Mouse (Mus musculus): ENCODE measurements around the gene Fkbp10. TPM values are rescaled to one million over a fixed set of nuclear protein-coding genes. Genes with fewer than 3 reads are reported as not detected.
A peak's percentile ranks its signal among the peaks of the same experiment; 100 is the strongest.

The Fkbp10 gene
- polyA plus RNA-seq, 3 experiments from 2014 or later = 2.9 TPM; not detected in 2

DNA sequence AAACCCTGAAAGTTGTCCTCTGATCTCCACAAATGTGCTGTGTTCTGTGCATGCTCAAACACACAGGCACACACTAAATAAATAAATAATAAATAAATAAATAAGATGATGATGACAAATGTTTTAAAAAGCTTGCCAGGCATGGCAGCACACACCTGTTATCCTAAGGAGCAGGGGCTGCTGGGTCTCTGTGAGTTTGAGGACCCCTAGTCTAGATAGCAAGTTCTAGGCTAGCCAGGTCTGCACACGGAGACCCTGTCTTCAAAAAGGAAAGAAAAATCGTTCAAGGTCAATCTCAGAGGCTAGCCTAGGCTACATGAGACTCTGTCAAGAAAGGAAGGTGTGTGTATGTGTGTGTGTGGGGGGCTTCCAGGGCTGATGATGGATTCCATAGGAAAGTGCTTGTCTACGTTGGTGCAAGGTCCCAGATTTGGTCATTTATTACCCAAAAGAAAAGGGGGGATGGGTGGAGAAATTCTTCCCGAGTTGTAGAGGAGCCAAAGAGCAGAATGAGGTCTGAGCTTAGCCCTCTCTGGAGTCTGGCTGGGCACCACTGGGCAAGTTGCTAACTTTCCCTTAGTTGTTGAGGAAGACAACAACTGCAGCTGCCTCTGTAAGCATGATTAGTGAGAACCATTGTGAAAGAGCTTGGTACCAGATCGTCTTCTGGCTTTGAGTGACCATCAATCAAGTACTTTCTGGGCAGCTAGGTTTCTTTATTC, 21.0 kb upstream of the Fkbp10 start:
- ATAC-seq = no peak

DNA sequence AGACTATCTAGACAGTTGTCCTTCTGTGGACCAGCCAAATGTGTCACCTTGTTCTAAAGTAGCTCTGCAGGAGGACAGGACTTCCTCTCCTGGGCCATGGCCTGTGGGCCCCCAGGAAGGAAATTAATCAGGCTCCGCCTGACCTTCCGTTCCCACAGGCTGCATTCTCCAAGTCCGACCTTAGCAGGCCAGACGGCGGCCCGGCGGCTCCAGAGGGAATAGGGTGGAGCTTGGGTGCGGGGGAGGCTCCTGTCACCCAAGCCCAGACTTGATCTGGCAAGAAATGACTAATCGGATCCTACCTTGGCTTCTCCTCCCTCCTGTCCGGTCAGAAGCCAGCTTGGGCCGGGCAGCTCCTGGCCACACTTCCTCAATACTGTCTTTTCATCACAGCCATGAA, 20.3 kb upstream of the Fkbp10 start:
- ATAC-seq = no peak

DNA sequence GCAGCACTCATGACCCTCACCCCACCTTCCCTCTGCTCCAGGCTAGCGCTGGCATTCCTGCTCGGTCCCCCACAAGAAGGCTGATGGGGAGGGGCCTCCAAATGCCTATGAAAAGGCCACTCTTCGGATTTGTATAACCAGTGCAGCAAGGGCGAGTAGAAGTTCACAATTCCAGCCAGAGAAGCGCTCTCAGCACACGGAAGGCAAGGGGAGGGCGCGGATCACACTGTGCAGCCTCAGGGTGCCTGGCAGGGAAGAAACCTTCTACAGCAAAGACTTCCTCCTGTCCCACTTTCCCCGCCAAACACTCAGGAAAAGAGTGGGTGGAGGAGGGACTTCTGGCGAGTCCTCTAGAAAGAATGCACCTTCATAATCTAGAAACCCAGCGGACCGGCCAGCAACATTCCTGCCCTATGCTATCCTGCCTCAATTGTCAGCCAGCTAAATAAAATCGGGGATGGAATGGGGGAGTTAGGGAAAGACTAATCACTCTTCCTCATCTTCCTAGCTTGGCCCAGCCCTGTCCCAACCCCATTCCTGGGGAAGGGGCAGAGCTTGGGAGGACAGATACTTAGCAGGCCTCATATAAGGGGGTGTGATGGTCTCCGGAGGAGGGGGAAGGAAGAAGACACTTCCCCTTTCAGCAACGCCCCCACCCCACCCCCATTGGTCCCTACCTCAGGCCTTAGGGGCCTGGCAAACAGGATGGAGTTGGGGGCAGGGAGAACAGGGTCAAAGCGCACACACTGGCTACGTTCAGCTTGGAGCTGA, 19.5 kb upstream of the Fkbp10 start:
- ATAC-seq = no peak

DNA sequence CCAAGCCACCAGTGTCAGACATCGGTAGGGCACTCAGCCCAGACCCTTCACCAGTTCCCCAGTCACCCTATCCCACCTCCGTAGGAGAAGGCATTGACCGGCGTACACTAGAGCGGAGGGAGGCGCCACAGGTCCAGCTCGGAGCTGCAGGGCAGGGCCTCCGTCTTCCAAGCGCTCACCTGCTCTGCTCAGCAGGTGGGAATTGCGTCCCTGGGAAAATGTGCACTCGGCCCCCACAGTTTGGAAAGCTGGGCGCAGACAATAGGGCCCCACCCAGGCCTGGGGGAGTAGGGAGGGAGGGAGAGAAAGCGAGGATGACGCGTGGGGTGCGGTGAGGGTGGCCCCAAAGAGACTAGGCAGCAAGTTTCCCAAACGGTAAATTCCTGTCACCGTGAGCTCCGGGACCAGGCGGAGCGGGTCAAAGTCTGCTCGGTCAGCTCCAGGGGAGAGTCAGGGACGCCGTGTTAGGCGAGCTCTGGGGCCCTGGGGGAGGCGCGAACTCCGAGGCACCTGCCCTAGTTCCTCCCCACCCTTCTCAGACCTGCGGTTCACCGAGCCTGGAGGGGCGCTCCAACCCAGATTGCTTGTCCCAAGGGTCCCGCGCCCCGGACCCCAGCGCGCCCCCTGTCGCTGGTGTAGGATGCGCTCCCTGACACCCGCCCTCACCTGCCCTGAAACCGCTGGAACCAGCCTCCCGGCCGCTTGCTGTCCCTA, 18.5 kb upstream of the Fkbp10 start:
- ATAC-seq = no peak

DNA sequence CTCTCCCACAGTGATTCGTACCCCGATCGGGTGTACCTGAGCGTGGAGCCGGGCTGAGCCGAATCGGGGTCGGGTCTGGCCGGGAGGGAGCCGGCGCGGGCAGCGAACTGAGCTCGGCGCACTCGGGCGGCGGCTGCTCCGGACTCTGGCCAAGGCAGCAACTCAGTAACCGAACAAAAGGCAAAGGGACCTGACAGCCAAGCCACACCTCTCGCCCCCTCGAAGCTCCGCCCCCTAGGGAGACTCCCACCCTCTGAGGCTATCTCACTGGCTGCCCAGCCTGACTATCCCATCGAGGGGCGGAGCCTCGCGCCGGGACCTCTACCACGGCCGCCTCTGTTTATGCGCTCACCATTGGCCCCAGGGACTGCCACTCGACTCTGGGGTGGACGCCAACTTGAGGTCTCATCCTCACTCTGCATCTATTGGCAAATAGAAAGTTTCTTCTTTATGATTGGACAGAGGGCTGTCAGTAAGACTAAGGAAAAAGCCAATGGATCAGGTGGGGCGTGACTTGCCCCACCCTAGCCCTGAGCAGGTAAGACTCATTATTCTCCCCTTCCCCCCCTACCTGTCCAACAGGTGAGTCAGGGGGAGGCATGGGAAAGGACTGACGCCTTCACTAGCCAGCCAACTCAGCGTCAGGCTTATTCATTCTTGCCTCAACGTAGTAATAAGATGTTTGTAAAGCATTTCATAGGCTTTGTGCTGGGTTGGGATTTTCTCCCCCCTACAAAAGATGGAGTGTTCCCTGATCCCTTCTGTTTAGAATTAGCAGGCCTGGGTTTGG, 17.7 kb upstream of the Fkbp10 start, which contains the start of gene Jup:
Gene Jup, minus strand, starts transcription at position 164 of the 790 bp plus-strand sequence.
- peak; percentile 60 for ATAC-seq

DNA sequence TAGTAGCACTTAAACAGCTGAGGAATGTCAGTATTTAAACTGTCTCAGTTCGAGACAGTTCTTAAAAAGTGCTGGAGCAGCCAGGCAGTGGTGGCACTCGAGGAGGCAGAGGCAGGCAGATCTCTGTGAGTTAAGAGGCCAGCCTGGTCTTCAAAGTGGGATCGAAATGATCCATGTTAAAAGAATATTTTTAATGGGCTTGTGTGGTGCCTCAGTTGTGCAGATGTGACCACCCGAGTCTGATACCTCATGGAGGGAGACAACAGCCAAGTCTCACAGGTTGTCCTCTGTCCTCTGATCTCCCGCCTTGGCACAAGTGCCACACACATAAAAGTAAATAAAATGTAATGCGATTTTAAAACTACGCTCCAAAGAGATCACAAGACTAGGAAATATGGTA, 17.0 kb upstream of the Fkbp10 start:
- ATAC-seq = no peak

DNA sequence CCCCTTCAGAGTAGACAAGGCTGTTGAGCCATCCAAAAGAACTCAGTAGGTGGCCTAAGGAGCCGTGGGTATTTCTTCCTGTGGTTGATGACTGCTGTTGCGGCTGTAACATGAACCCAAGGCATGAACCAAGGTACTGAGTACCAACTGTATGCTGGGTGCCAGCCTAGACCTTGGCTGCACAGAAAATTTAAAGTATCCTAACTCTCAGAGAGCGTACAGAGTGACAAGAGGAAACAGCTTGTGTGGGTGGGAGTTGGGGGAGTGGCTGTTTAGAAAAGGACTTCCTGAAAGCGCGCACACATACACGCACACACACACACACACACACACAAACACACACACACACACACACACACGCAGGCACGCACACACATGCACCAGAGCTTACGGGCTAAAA, 16.2 kb upstream of the Fkbp10 start:
- no peak for ATAC-seq

DNA sequence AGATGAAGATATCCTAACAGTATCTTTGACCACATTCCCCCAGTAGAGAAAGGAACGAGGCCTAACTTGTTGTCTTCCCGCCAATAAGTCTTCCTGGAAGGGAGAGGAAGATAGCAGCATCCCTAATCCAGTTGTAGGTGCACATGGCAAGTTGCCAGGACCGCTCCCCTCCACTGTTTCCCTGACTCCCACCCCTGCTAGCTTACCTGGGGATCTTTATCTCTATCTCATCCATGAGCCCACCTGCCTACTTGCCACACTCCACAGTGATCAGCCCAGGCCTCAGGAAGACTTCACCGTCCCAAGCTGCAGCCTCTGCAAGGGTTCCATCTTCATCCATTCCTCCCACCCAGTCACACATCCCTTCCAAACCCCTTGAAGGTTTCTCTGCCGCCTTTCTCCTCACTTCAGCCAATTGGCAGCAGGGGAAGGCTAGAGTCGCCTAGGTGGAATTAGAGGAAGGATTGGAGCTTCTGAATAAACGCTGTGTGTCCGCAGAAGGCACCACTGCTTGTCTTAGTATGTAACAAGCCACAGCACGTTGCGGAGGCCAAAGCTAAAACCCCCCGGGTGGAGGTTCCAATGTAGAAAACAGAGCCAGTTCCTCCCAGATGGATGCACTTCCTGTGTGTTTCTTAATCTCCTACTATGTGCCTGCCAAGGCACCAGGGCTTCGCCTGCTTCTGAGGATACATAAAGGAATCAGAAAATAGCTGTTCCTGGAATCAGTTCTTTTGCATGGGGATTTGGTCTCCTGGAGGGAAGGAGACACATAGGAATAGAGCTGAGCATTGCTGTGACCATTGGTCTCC, 15.6 kb upstream of the Fkbp10 start:
- ATAC-seq = no peak

DNA sequence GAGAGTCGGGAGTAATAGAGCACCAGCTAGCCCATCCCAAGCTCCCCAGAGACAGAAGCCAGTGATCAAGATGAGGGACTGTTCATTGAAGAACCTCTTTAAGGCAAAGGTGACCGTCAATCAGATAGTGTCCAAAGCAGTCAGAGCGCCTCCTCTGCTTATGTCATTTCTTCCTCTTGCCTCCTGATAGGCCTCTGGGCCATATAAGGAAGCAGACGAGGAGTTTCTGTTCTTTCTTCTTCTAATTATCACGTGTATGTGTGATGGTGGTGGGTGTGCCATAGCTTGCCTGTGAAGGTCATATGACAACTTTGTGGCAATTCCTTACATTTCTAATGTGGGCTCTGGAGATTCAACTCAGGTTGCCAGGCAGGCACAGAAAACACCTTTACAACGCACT, 14.7 kb upstream of the Fkbp10 start:
- ATAC-seq = no peak

DNA sequence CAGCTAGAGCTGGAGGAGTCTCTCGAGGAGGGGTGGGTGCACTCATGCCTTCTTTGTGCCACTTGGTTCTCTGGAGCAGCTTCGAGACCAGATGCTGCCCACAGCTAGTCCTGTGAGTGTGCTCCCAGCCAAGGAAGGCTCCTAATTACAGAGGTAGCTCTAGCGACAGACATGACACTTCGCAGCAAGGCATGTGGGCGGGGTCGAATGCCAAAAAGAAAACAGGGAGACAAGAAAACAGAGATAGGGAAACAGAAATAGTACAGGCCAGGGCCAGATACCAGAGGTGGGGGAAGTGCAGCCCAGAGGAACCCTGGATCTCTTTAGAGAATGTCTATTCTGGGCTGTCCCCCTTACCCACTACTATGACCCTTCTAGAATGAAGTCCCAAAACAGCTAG, 13.3 kb upstream of the Fkbp10 start:
- no peak for ATAC-seq

DNA sequence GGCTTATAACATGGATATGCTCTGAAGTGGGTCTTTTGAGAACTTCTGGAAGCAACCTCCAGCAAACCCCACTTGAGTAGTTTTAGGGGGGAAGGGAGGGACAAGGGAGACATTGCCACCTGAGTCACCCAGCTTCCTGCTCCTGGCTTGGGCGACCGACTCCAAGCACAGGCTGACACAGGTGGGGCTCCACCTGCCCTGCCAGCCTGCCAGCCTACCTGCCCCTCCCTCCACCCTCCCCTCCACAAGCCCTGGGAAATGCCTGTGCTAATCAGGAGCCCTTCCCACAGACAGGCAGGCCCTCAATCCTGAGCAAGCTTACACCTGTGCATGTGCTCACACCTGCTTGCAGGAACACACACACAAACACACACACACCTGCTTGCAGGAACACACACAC, 12.8 kb upstream of the Fkbp10 start:
- ATAC-seq = no peak

DNA sequence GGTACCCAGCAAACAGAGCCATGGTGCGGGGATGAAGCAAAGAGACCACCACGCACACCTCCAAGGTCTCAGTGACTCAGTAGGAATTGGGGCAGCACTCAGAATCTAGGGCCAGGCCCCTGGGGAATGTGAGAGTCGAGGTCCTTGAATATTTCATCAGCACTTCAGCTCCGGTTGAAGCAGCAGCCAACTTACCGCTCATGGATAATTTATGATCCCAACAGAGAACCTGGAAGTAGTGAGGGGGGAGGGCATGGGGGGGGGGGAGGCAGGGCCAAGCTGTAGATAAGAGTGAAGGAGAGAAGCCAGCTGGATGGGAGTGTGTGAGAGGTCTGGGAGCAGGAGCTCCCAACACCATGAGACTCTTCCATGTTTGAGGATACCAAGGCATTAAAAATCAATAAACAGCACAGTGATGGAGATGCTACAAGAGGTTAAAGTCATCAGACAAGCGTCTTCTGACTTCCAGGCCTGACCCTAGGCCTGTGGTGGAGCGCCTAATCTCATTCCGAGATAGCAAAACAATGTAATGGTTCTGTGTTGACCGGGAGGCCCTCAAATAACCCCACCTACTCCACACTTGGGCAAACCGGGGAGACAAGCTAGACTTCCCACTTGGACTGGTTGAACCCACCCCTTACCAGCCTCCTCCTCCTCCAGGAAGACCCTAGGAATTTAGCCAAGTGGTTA, 11.9 kb upstream of the Fkbp10 start:
- no peak for ATAC-seq

DNA sequence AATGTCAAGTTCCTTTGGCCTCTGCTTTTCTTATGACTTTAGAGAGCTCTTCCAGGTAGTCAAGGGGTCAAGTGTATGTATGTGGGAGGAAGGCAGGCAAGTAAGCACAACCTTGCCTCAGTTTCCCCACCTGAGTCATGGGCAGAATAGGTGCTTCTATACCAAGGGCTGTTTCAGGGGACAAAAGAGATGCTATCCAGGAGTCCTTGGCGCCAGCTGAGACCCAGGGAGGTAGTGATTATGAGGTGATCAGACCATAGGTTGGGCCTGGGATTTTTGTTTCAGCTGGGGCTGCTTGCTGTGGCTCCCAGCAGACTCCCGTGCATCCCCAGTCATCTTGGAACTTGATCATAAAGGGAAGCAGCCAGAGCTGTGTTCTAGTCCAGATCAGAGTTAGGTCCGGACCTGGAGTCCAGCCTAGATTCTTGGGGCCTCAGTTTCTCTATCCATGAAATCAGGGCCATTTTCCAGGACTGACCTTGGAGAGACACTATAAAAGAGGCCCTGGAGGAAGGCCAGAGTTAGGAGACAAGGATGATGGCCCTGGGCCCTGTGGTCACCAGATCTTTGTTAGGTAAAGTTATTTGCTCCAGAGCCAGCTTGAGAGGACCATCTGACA, 10.9 kb upstream of the Fkbp10 start:
- no peak for ATAC-seq

DNA sequence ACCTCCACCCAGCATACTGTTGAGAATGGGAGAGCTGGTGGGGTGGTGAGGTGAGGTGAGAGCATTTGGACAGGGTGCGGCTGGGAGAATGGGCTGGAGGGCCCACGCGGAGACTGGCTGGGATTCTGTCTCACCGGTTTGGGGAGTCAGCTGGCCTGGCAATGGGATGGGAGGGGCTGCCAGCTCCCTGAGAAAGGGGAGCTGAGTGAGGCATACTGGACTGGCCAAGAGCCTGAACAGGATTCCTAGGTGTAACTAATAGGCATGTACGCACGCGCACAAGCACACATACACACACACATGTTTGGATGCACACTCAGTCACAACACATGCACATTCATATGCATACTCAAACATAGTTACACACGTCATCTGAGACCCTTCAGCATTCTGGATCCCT, 9.2 kb upstream of the Fkbp10 start:
- ATAC-seq = no peak

DNA sequence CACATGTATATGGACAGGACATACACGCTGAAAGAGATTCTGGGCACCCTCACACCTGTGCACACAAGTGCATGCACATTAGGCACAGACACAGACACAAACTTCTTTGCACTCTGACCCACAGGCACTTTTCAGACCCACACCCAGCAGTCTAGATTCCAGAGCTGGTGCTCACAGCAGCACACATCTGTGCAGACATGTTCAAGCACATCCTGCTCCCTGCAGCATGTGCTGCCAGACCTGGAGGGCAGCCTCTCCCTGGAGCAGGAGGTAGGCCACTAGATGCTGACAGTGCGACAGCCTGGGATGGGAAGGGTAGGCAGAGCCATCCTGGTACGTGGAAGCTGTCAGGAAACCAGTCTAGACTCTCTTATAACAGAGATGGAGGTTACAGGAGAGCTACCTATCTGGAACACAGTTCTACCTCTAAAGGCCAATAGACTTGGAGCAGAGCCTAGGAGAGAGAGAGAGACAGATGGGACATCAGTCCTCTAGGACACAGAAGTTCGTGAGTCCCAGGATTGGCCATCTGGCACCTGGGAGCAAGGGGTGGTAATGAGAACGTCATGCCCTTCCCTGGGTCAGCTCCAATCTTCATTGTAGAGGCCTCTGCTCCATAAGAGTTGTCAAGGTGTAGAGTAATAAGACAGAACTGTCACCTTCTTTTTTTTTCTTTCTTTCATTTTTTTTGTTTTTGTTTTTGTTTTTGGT, 8.3 kb upstream of the Fkbp10 start:
- no peak for ATAC-seq

DNA sequence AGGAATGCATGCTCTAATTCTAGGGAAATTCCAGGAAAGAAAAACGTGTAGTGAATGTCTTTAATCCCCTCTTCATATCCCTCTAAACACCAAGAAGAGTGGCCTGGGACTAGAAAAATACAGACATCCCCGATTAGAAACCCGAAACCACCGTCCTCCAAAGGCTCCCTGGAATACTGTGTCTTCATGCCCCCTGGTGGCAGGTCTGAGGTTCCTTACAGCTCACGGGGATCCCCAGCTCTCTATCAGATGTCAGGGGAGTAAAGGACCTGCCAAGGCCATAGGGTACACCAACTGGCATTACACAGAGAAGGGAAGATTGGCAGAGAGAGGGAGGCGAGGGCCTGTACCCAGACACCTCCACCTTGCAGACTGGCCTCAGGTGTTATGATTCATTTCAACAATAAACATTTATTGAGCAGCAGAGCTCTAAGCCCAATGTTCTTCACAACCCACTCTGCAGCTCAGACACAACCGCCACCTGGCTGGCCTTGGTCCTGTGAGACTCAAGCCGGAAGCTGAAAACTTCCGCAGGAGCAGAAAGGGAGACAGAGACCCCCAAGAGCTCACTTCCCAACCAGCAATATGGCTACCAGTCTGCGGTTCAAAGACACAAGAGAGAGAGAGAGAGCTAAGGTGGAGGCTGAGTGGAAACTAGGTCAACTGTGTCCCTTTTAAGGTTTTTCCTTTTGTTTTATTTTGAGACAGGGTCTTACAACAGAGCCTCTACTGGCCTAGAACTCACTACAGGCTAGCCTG, 7.2 kb upstream of the Fkbp10 start:
- no peak for ATAC-seq

DNA sequence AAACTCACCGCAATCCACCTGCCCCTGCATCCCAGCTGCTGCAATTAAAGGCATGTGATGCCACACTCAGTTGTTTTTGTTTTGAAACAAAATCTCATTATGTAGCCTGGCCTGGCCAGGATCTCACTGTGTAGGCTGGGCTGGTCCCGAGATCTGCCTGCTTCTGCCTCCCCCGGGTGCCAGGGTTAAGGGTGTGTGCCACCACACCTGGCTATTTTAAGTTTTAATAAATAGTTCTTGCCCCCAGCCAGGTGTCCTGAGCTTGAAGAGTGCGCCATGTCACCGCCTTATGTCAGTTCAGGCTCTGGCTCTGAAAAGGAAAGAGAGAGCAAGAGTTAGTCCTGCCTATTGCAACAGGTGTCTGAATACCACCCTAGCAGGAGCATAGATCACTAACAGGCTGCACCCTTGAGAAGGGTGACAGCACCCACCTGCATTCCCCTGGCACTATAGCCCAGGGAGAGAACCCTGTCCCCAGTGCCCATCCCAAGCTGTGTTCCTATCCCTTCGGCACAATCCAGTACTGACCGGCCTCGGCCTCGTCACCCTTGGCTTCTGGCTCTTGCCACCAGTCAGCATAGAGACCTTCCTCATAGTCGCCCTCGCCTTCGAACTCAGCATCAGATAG, 6.5 kb upstream of the Fkbp10 start:
- no peak for ATAC-seq

DNA sequence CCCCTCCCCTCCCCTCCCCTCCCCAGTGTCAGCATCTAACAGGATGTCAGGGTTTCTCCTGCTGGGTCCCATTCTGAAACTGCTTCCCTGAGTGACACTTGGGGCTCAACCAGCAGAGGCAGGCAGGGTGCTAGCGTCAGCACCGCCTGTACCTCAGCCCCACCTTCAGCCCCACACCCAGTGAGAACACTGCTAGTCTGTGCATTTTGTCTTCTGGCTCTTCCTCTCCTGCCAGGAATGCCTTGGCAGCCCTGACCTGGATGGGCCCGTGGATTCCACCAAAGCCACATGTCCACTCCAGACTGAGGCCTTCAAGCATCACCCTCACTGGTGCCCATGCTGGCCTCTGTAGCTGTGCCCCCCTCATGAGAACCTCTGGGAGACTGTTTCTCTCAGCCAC, 5.8 kb upstream of the Fkbp10 start:
- no peak for ATAC-seq

DNA sequence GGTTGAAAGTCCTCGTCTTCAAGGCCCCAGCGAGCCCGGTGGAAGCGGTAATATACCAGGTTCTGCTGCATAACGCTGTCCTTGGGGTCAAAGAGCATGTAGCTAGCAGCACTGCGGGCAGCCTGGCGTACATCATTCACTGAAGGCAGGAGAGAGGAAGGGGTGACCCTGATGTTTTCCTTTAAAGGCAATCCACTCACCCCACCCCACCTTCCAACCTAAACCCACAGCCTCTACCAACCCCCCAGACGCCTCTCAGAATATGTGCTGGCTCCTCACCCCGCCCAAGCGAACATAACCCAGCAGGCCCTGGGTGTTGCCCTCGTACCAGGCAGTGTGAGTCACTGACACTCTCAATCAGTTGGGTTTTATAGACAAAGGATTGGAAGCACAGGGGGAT, 3.8 kb upstream of the Fkbp10 start:
- ATAC-seq = no peak

Data from inflammation-experienced regulatory T-cells, adult 6 months (primary cell).